Mouse (Mus musculus): ENCODE results near the gene Ube2o. TPM values are rescaled to one million over a fixed set of nuclear protein-coding genes. Genes with fewer than 3 reads are reported as not detected.

Ube2o gene
- 23.5 and 25.9 TPM in 2 replicates for polyA plus RNA-seq (2014; fragmentation: Nextera tagmentation; extraction: Ambion mirVana)

- H3K36me3 ChIP-seq (ENCODE audit: control insufficient read depth, insufficient read depth, low read length), result no peaks in the 10 kb centered on the region
- 1% methylated on average over 49 of the region's 51 CpGs for WGBS
- DNase-seq (ENCODE audit: low spot score), result peak; percentile 94
- H3K4me2 ChIP-seq (ENCODE audit: low read depth, low read length, severe bottlenecking), result peak within 1 kb of the TSS; percentile 58
- ATAC-seq (replicated peaks; ENCODE audit: low FRiP score), result peak; percentile 90
- peak within 1 kb of the TSS; percentile 63 for H3K27ac ChIP-seq (ENCODE audit: low read depth, low read length)
- H3K4me3 ChIP-seq (ENCODE audit: low read depth, low read length), result peak within 1 kb of the TSS; percentile 95
- H3K9ac ChIP-seq (ENCODE audit: low read length), result peak within 1 kb of the TSS; percentile 91
- no peaks in the 10 kb centered on the region; the same call in 1 of the 2 replicates for H3K4me1 ChIP-seq (replicated peaks; ENCODE audit: control insufficient read depth, insufficient read depth, low read length)
- H3K9me3 ChIP-seq (ENCODE audit: control insufficient read depth, low read length), result no peaks in the 10 kb centered on the region
- H3K27me3 ChIP-seq (ENCODE audit: control insufficient read depth, insufficient read depth, low read length), result no peaks in the 10 kb centered on the region
These were observed at the start of gene Ube2o for GRCm38 (mm10) chr11:116581376-116581814. TSS of gene Ube2o (minus strand) at chr11:116581447.

- no peaks in the 10 kb centered on the region for H3K4me1 ChIP-seq (replicated peaks; ENCODE audit: control insufficient read depth, insufficient read depth, low read length)
- ATAC-seq (replicated peaks; ENCODE audit: low FRiP score), result no peak
- no peak for DNase-seq (ENCODE audit: low spot score)
- H3K9ac ChIP-seq (ENCODE audit: low read length), result no peak overlapping the region
- no peak overlapping the region for H3K27ac ChIP-seq (ENCODE audit: low read depth, low read length)
- H3K36me3 ChIP-seq (ENCODE audit: control insufficient read depth, insufficient read depth, low read length), result no peaks in the 10 kb centered on the region
- H3K27me3 ChIP-seq (ENCODE audit: control insufficient read depth, insufficient read depth, low read length), result no peaks in the 10 kb centered on the region
- no peaks in the 10 kb centered on the region for H3K9me3 ChIP-seq (ENCODE audit: control insufficient read depth, low read length)
- H3K4me2 ChIP-seq (ENCODE audit: low read depth, low read length, severe bottlenecking), result no peak overlapping the region
- H3K4me3 ChIP-seq (ENCODE audit: low read depth, low read length), result no peak overlapping the region
- WGBS, result 66% methylated on average over 12 of the region's 12 CpGs
These were observed 49.1 kb upstream of the Ube2o start for GRCm38 (mm10) chr11:116630171-116630965.

- Histone ChIP-seq H3K36me3 (ENCODE audit: control insufficient read depth, insufficient read depth, low read length) (no peaks in the 10 kb centered on the region), H3K9ac (ENCODE audit: low read length) (no peak overlapping the region; the same call in 1 of the 2 replicates), H3K4me1 (replicated peaks; ENCODE audit: control insufficient read depth, insufficient read depth, low read length) (no peaks in the 10 kb centered on the region), H3K9me3 (ENCODE audit: control insufficient read depth, low read length) (no peaks in the 10 kb centered on the region), H3K4me2 (ENCODE audit: low read depth, low read length, severe bottlenecking) (no peak overlapping the region), H3K27me3 (ENCODE audit: control insufficient read depth, insufficient read depth, low read length) (no peaks in the 10 kb centered on the region), H3K27ac (ENCODE audit: low read depth, low read length) (no peak overlapping the region), H3K4me3 (ENCODE audit: low read depth, low read length) (no peak overlapping the region)
- DNase-seq (ENCODE audit: low spot score), result no peak
- ATAC-seq (replicated peaks; ENCODE audit: low FRiP score), result no peak
- 88% methylated on average over 6 of the region's 6 CpGs for WGBS
These were observed 48.2 kb upstream of the Ube2o start for GRCm38 (mm10) chr11:116629472-116629871.

- Histone ChIP-seq H3K4me2 (ENCODE audit: low read depth, low read length, severe bottlenecking) (no peak overlapping the region), H3K27ac (ENCODE audit: low read depth, low read length) (no peak overlapping the region), H3K4me1 (replicated peaks; ENCODE audit: control insufficient read depth, insufficient read depth, low read length) (peaks cover 4% of the 10 kb centered on the region; the same call in 1 of the 2 replicates), H3K36me3 (ENCODE audit: control insufficient read depth, insufficient read depth, low read length) (no peaks in the 10 kb centered on the region), H3K4me3 (ENCODE audit: low read depth, low read length) (no peak overlapping the region), H3K9ac (ENCODE audit: low read length) (no peak overlapping the region), H3K27me3 (ENCODE audit: control insufficient read depth, insufficient read depth, low read length) (peaks cover 2% of the 10 kb centered on the region; the same call in 1 of the 2 replicates), H3K9me3 (ENCODE audit: control insufficient read depth, low read length) (no peaks in the 10 kb centered on the region)
- ATAC-seq (replicated peaks; ENCODE audit: low FRiP score) (no peak), DNase-seq (ENCODE audit: low spot score) (peak; percentile 88)
- 63% methylated on average over 9 of the region's 9 CpGs for WGBS
These were observed 47.5 kb upstream of the Ube2o start for GRCm38 (mm10) chr11:116628712-116629111.

- Histone ChIP-seq H3K9me3 (ENCODE audit: control insufficient read depth, low read length) (no peaks in the 10 kb centered on the region), H3K4me2 (ENCODE audit: low read depth, low read length, severe bottlenecking) (no peak overlapping the region), H3K4me3 (ENCODE audit: low read depth, low read length) (no peak overlapping the region), H3K4me1 (replicated peaks; ENCODE audit: control insufficient read depth, insufficient read depth, low read length) (peaks cover 7% of the 10 kb centered on the region; the same call in 1 of the 2 replicates), H3K27ac (ENCODE audit: low read depth, low read length) (no peak overlapping the region), H3K36me3 (ENCODE audit: control insufficient read depth, insufficient read depth, low read length) (no peaks in the 10 kb centered on the region), H3K9ac (ENCODE audit: low read length) (no peak overlapping the region), H3K27me3 (ENCODE audit: control insufficient read depth, insufficient read depth, low read length) (peaks cover 10% of the 10 kb centered on the region; the same call in 1 of the 2 replicates)
- DNase-seq (ENCODE audit: low spot score) (no peak), ATAC-seq (replicated peaks; ENCODE audit: low FRiP score) (no peak)
- WGBS, result 40% methylated on average over 10 of the region's 10 CpGs
These were observed 46.1 kb upstream of the Ube2o start for GRCm38 (mm10) chr11:116627072-116628020.

- Histone ChIP-seq H3K4me1 (replicated peaks; ENCODE audit: control insufficient read depth, insufficient read depth, low read length) (peaks cover 7% of the 10 kb centered on the region; the same call in 1 of the 2 replicates), H3K36me3 (ENCODE audit: control insufficient read depth, insufficient read depth, low read length) (no peaks in the 10 kb centered on the region)
- 74% methylated on average over 10 of the region's 10 CpGs for WGBS
These were observed 45.2 kb upstream of the Ube2o start, which contains the start of gene Rhbdf2 for GRCm38 (mm10) chr11:116626299-116627071. TSS of gene Rhbdf2 (minus strand) at chr11:116627019.

GRCm38 (mm10) chr11:116625081-116626000 is 44.1 kb upstream of the Ube2o start:
- ATAC-seq (replicated peaks; ENCODE audit: low FRiP score) (no peak), DNase-seq (ENCODE audit: low spot score) (peak; percentile 86)
- H3K9ac ChIP-seq (ENCODE audit: low read length), result no peak overlapping the region
- 74% methylated on average over 17 of the region's 17 CpGs for WGBS
- H3K36me3 ChIP-seq (ENCODE audit: control insufficient read depth, insufficient read depth, low read length), result no peaks in the 10 kb centered on the region
- H3K4me2 ChIP-seq (ENCODE audit: low read depth, low read length, severe bottlenecking), result no peak overlapping the region
- no peaks in the 10 kb centered on the region for H3K9me3 ChIP-seq (ENCODE audit: control insufficient read depth, low read length)
- peaks cover 10% of the 10 kb centered on the region; the same call in 1 of the 2 replicates for H3K27me3 ChIP-seq (ENCODE audit: control insufficient read depth, insufficient read depth, low read length)
- no peak overlapping the region for H3K4me3 ChIP-seq (ENCODE audit: low read depth, low read length)
- no peak overlapping the region for H3K27ac ChIP-seq (ENCODE audit: low read depth, low read length)
- peaks cover 7% of the 10 kb centered on the region; the same call in 1 of the 2 replicates for H3K4me1 ChIP-seq (replicated peaks; ENCODE audit: control insufficient read depth, insufficient read depth, low read length)

More at GRCm38 (mm10) chr11:116626299-116627071, 45.2 kb upstream of the Ube2o start, which contains the start of gene Rhbdf2:
- Histone ChIP-seq H3K4me3 (ENCODE audit: low read depth, low read length) (no peak within 1 kb of the TSS), H3K27me3 (ENCODE audit: control insufficient read depth, insufficient read depth, low read length) (peaks cover 10% of the 10 kb centered on the region; the same call in 1 of the 2 replicates), H3K4me2 (ENCODE audit: low read depth, low read length, severe bottlenecking) (no peak within 1 kb of the TSS), H3K9ac (ENCODE audit: low read length) (no peak within 1 kb of the TSS), H3K27ac (ENCODE audit: low read depth, low read length) (no peak within 1 kb of the TSS), H3K9me3 (ENCODE audit: control insufficient read depth, low read length) (no peaks in the 10 kb centered on the region)
- DNase-seq (ENCODE audit: low spot score) (no peak), ATAC-seq (replicated peaks; ENCODE audit: low FRiP score) (no peak)

Measured in forebrain, embryonic 11.5 days (tissue).